Mouse (Mus musculus): Measurements from ENCODE around the gene Spata5.

GRCm38 (mm10) chr3:37586731-37587578, 167.3 kb downstream of the Spata5 start:
- TF ChIP-seq CTCF (IDR thresholded peaks at IDR 0.05; ENCODE audit: low read depth) (no peak), EP300 (IDR thresholded peaks at IDR 0.05; ENCODE audit: low read depth) (no peak)

All from heart, postnatal 0 days (tissue).